Comparison of ENCODE assay signal across 7 mouse cellular contexts in the genomic region with DNA sequence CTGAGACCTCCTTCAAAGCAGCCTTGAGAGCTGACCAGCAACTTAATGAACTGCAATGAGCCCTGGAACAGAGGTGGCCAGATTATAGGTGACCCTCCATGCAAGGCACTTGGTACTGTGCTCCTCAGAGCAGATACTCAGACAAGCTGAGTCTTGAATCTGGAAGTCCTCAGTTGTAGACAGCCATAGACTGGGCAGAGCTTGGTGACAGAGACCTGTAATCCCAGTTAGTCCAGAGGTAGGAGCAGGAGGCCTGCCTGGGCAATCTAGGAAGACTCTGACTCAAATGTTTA.
DNase-seq lines count a peak whose midpoint lies in the region; ATAC-seq and TF ChIP-seq lines count a peak whose summit lies in the region.

No protein-coding gene starts in this region.

- peak overlapping the region; percentile 93 for H3K4me3 ChIP-seq in megakaryocyte, embryonic 14.5 days (replicated peaks)
- peak overlapping the region; percentile 40 for H3K4me3 ChIP-seq in intestine, postnatal 0 days (ENCODE audit: low read depth, low read length)
- peak overlapping the region; percentile 31 for H3K4me3 ChIP-seq in stomach, embryonic 14.5 days (ENCODE audit: low read depth, low read length)

- no peak for ATAC-seq in megakaryocyte, adult 5-6 weeks (ENCODE audit: poor library complexity, severe bottlenecking)
- peak; percentile 55 for ATAC-seq in erythroblast, adult 5-6 weeks (replicated peaks; ENCODE audit: low FRiP score, poor library complexity, severe bottlenecking)
- ATAC-seq in intestine, postnatal 0 days = no peak
- peak; percentile 42; the same call in 1 of the 2 replicates for ATAC-seq in stomach, embryonic 14.5 days (ENCODE audit: insufficient number of reproducible peaks, insufficient read depth, low FRiP score, low read depth)
- ATAC-seq in megakaryocyte progenitor cell, adult 5-6 weeks (replicated peaks; ENCODE audit: poor library complexity) = no peak

- no peak for TF ChIP-seq CTCF in intestine, postnatal 0 days (IDR thresholded peaks at IDR 0.05; ENCODE audit: low read depth)

- no peaks in the 10 kb centered on the region for H3K9me3 ChIP-seq in megakaryocyte, embryonic 14.5 days
- no peaks in the 10 kb centered on the region for H3K9me3 ChIP-seq in intestine, postnatal 0 days (ENCODE audit: control insufficient read depth)
- H3K9me3 ChIP-seq in stomach, embryonic 14.5 days (ENCODE audit: control insufficient read depth, low read depth, low read length) = no peaks in the 10 kb centered on the region

- H3K36me3 ChIP-seq in megakaryocyte, embryonic 14.5 days (replicated peaks; ENCODE audit: low read length) = peaks cover 50% of the 10 kb centered on the region
- no peaks in the 10 kb centered on the region for H3K36me3 ChIP-seq in intestine, postnatal 0 days (ENCODE audit: control insufficient read depth, insufficient read depth)
- no peaks in the 10 kb centered on the region for H3K36me3 ChIP-seq in stomach, embryonic 14.5 days (ENCODE audit: control insufficient read depth, insufficient read depth, low read length)

- H3K4me1 ChIP-seq in megakaryocyte, embryonic 14.5 days = peaks cover 60% of the 10 kb centered on the region
- 0 out of 2 replicates have a peak, but pooled peaks cover 2% of the 10 kb centered on the region for H3K4me1 ChIP-seq in intestine, postnatal 0 days (replicated peaks; ENCODE audit: control insufficient read depth, insufficient read depth, low read length)
- peaks cover 9% of the 10 kb centered on the region for H3K4me1 ChIP-seq in stomach, embryonic 14.5 days (ENCODE audit: control insufficient read depth, insufficient read depth, low read length)

- DNase-seq in spleen, postnatal 14 days (ENCODE audit: low spot score in 2 of 2) = no peak

- peak overlapping the region; percentile 47; the same call in 1 of the 2 replicates for H3K27ac ChIP-seq in intestine, postnatal 0 days (ENCODE audit: low read depth, low read length)
- peak overlapping the region; percentile 88 for H3K27ac ChIP-seq in stomach, embryonic 14.5 days (ENCODE audit: low read length)

- H3K9ac ChIP-seq in intestine, postnatal 0 days (ENCODE audit: low read depth, low read length) = peak overlapping the region; percentile 48; the same call in 1 of the 2 replicates
- no peak overlapping the region for H3K9ac ChIP-seq in stomach, embryonic 14.5 days (replicated peaks; ENCODE audit: low read depth, low read length)

- H3K27me3 ChIP-seq in megakaryocyte, embryonic 14.5 days (replicated peaks) = no peaks in the 10 kb centered on the region
- H3K27me3 ChIP-seq in intestine, postnatal 0 days (replicated peaks; ENCODE audit: control insufficient read depth, insufficient read depth, low read length) = no peaks in the 10 kb centered on the region
- H3K27me3 ChIP-seq in stomach, embryonic 14.5 days (ENCODE audit: control insufficient read depth, insufficient read depth, low read length) = no peaks in the 10 kb centered on the region

- H3K4me2 ChIP-seq in intestine, postnatal 0 days (replicated peaks; ENCODE audit: low read depth) = peak overlapping the region; percentile 71
- H3K4me2 ChIP-seq in stomach, embryonic 14.5 days (replicated peaks; ENCODE audit: low read depth, low read length) = peak overlapping the region; percentile 75

Comparison
In these comparisons a context has a peak if more than half of its experiments do, and no peak if none do; other contexts are left out.
1. H3K4me3 ChIP-seq: peak in every context shown above with its lines; median percentile 93 in megakaryocyte, embryonic 14.5 days; 40 in intestine, postnatal 0 days; 31 in stomach, embryonic 14.5 days.
2. ATAC-seq: peak in erythroblast, adult 5-6 weeks (single experiment) and stomach, embryonic 14.5 days (single experiment); none in megakaryocyte, adult 5-6 weeks (single experiment), intestine, postnatal 0 days (single experiment) and megakaryocyte progenitor cell, adult 5-6 weeks (single experiment).